Mouse (Mus musculus) CD8-positive naive resting alpha-beta T cell, adult 2 months (primary cell): ENCODE data around the gene Fras1.

Experiments used
- DNase-seq, 2 experiments: peaks; one replicate each; pipeline ENCODE4 v3.0.0; 2022; ENCODE audit warnings: low read depth in 2 of 2, low spot score in 2 of 2

Gene Fras1

GRCm38 (mm10) chr5:96373567-96373985 lies at the start of gene Fras1:
Fras1 (plus strand) TSS chr5:96373955.
- no peak for DNase-seq

GRCm38 (mm10) chr5:96331048-96331737 lies 42.6 kb upstream of the Fras1 start:
- DNase-seq, result no peak

DNA sequence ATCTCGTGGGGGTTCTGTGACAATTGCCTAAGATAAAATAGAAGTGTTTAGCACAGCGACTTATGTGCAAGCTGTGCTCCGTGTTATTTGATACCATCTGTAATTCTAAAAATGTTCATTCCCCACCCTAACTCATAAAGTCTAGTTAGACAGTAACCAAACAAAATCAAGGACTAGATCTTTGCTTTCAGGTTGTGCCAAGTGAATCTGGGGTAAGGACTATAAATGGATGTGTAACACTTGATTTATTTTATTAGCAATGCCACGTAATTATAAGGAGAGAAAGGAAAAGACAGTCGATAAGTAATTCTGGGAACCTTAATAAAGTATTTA lies 42.1 kb upstream of the Fras1 start:
- no peak for DNase-seq

- no peak for DNase-seq
These were observed 39.8 kb upstream of the Fras1 start for GRCm38 (mm10) chr5:96333963-96334362.

DNA sequence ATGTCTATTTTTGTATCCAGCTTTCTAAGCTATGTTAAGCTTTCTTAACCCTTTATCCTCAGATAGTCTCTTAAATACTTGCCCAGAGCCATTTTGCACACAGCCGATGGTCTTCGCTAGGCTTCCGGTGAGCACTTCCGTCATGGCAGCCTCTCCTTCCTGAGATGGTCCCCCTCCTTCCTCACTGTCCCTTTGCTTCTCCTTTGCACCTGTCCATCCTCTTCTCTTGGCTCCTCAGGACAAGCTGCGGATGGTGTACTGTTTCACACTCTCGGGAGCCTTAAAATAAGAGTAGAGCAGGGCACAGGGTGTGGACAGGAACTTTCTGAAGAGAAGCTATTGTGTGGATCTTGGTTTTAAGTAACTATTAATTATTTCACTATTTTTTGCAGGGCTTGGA lies 33.2 kb upstream of the Fras1 start:
- DNase-seq, result no peak

- DNase-seq, result no peak
These were observed 28.8 kb upstream of the Fras1 start for GRCm38 (mm10) chr5:96344983-96345382.

- DNase-seq, result no peak
These were observed 21.8 kb upstream of the Fras1 start for GRCm38 (mm10) chr5:96351963-96352362.

- DNase-seq, result no peak
These were observed 9.8 kb upstream of the Fras1 start for GRCm38 (mm10) chr5:96363950-96364349.

DNA sequence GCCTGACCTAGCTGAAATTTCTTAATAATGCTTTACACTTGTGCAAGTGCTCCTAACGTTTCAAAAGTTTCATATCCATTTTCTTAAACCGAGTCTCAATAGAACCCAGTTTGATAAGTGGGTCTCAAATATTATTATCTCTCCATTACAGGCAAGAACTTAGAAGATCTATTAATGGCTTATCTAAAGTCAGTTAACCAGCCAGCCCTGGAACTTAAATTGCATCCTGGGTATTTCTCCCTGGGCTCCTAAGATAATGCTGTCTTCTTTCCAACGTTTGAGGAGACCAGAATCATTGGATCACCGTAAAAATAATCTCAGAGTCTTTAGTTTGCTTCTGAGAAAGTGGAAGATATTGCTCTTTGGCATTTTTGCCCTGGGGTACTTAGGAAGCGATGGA lies 8.2 kb upstream of the Fras1 start:
- no peak for DNase-seq

DNA sequence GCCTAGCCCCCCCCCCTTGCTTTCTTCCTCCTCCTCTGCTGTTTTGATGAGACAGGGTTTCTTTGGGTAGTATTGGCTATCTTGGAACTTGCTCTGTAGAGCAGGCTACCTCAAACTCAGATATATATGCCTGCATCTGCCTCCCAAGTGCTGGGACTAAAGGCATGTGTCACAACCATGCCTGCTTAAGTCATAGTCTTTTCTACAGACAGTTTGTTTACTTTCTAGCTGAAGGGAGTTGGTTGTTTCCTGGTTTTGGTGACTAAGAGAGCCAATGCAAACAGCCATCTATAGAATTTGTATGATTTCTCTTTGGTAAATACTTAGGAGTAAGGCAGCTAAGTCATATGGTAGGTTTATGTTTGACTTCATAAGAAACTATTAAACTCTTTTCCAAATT lies 6.5 kb upstream of the Fras1 start:
- no peak for DNase-seq

DNA sequence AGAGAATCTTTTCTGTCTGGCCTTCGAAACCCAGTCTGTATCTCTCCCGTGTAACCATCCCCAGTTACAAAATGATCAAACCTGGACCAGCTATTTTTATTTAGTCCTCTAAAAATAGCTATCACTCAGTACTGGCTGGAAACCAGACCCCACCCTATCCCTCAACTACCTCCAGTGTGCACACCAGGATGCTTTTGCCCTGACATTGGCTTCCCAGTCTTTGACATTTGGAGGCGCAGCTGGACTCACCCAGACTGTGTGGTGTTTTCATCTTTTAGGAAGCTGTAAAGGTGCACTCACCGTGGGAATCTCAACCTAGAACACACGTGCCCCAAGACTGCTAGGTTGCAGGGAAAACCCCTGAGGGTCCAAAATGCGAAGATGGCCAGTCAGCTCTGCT lies 649 bp upstream of the Fras1 start:
- no peak for DNase-seq

DNA sequence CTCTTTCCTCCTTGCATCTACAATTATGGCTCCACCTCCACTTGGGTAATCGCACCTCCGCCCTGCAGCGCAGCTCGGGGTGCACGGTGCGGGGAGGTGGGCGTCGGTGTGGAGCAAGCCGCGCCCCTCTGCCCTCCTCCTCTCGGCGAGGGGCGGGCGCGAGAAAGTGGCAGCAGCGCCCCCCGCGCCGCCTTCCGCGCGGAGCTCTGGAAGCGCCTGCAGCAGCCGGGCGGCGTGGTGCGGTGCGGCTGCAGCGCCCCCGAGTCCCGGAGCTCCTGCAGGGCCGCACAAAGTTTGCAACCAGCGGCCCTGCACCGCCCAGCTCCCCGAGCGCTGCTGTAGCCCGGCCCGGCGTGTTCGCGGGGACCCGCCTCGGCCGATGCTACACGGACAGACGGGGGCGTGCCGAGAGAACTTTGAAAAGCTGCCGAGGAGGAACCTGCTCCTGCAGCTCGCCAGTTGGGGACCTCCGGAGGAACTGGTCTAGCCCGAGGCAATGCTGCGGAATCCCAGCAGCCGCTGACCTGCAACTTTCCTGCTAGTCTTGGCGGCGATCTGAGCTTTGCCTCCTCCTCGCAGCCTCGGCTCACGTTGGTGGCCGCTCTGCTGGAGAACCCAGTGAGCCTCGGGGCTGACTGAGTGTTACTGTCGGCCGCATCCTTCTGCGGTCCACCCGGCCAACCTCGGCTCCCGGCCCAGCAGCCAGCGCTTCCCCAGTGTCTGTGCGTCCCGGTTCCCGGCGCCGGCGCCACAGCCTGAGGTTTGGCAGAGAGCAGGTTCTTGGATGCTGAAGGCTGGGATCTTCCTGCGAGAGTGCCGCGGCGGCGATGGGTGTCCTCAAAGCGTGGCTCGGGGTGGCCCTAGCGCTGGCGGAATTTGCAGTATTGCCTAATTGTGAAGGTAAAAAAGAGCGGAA lies 489 bp downstream of the Fras1 start:
- no peak for DNase-seq

DNA sequence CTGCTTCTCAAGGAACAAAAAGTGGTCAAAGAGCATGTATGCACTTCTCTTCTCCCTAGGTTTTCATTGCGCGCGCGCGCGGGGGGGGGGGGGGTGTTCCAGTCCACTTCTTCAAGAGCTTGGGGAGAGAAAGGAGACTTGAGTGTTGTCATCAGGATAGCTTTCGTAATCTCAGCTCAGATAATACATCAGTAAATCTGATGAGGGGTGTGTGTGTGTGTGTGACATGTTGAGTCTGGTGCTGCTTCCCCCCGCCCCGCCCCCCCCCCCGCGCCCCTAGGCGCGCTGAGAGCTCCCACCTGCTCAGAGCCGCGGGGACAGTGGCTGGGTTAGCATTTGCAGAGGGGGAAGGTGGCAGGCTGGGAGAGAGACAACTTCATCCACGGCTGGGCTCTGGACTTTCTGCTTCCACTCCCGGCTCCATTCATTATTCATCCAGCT lies 1.7 kb downstream of the Fras1 start:
- DNase-seq, result no peak

- no peak for DNase-seq
These were observed 2.5 kb downstream of the Fras1 start for GRCm38 (mm10) chr5:96376216-96376615.

DNA sequence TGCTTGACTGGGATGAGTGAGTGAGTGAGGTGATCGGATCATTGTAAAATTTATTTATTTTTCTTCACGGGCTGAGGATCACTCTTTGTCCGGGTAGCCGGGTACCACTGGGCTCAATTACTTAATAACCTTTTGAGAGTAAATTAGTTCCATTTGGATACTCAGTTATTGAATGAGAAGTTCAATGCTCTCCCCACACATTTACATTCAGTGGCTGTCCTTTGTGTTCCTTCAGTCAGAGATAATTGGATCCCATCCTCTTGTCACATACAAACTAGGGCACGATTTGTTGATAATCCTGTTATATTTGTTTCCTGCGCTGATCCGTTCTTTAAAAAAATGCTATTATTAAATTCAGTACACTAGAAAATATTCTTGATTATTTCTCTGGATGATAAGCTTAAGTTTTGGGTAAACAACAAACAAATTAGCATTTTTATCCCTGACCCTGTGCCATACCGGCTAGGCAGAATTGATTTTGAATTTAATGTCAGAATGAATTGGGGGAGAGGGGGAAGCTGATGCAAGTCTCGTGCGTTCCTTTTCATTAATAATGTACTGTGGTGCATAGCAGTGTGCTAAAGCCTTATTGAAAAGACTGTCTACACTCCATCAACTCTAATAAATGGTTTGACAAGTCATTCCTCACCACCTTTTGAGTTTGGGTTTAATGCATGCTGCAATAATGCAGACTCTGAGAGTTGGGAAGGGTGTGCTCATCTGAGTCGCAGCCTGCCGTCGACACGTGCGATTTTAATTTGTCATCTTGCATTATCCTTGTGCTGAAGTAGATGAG lies 12.6 kb downstream of the Fras1 start:
- DNase-seq, result no peak

DNA sequence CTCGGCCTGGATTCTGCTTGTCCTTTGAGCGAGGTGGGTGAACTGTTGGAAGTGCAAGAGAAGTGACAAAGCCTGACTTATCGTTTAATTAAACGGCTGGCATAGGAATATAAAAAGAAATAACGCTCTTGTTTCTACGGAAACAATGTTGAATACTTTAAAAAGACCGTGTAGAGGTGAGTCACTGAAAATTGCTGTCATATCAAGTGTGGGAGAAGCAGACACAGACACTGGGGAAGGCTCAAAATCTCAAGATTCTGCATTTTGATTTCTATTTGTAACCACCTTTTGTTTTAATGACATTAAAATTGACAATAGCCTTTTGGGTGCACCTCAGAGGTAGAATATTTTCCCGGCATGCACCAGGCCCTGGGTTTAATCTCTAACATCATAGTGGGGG lies 14.6 kb downstream of the Fras1 start:
- no peak for DNase-seq

GRCm38 (mm10) chr5:96389963-96390623 lies 16.3 kb downstream of the Fras1 start:
- no peak for DNase-seq

DNA sequence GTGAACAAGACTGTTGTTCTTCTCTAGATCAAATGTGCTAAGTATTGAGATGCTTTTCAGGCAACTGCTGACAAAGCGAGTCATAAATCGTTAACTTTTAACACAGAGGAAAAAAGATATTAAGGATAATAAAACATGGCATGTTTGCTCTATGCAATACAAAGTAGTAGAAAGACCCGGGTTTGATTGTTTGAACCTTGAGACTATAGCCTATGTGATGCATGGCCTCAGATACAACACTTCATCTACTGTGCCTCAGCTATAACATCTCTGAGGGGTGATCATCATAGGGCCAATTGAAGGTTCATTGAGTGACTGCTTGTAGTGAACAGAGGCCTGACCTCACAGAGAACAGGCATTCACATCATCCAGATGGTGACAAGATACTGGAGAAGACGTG lies 17.3 kb downstream of the Fras1 start:
- DNase-seq, result no peak

DNA sequence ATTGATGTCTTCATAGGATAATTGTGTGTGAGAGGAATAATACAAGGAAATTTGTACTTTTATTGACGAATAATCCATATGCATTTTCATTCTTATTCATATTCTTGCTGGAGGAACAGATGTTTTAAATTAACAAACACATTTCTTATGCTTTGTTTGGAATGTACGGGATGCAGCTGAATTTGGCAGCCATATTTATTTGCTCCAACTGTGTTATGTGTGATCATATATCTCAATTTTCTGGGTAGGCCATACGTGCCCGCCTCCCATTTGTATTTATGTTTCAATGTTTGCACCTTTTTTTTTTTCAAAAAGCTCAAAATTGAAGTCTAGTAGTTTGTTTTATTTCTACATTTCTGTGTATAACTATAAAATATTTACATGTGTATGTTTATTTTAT lies 21.2 kb downstream of the Fras1 start:
- no peak for DNase-seq

- no peak for DNase-seq
These were observed 22.3 kb downstream of the Fras1 start for GRCm38 (mm10) chr5:96395786-96396650.
